Mouse (Mus musculus) erythroblast, embryonic 14.5 days (primary cell): ENCODE measurements at regions not wholly inside any gene's neighbourhood (a gene's known extent, or its start where the extent isn't known, plus 50 kb on each side); places are given as distances from the start of the nearest gene placed in this dataset.

Experiments used
- GATA1 ChIP-seq: IDR thresholded peaks from 2 replicates; pipeline ENCODE4 v1.6.1; 2012; ENCODE audit warnings: low read length, inconsistent platforms, mixed read lengths
- TAL1 ChIP-seq: IDR thresholded peaks from 3 replicates; pipeline ENCODE4 v1.6.1; 2012; ENCODE audit warnings: low read length, inconsistent platforms, mixed read lengths

DNA sequence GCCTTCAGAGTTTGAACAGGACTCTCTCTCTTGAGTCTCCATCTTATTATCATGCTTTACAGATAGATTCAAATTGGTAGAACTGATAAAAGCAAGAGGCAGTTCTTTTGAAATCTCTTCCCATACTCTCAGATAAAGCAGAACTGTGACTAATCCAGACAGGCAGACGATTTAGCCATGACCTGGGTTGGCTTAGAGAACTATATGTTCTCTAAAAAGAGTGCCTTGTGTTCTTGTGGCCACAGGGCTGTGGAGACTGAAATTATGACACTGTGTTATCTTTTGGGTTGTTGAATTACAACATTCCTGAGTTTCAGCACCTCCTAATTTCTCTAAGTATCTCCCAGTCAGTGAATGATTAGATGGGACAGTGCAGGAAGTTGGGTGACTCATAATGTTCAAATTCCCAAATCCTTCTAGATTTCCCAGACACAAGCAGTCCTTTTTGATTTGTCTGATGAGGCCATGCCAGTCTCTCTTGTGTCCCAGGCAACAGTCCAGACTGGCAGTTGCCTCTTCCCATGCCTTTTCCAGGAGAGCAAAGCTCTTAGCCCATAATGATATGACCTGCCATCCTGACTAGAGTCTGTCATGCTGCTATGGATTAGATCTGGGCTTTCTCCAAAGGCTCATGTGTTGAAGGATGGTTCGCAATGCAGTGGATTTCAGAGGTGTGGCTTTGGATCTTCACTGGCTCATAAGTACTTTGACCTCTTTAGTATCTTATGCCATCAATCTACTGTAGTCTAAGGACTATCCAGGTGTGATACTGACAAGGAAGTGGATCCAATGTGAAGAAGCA lies 66.4 kb upstream of the Tbl1xr1 start:
- TF ChIP-seq GATA1 = no peak
- no peak for TF ChIP-seq TAL1
